Mouse (Mus musculus) kidney, postnatal 0 days (tissue): ENCODE results near the gene Fcer1g. TPM values are rescaled to one million over a fixed set of nuclear protein-coding genes. Genes with fewer than 3 reads are reported as not detected.

ENCODE experiments used
- ATAC-seq: fragments of 200-750 bp; cut with Nextera tagmentation; replicated peaks from 2 replicates; pipeline ENCODE4 v1.8.0; 2017; ENCODE audit warnings: low read depth, moderate number of reproducible peaks, moderate TSS enrichment, moderate library complexity; ENCODE audit not compliant: low FRiP score
- DNase-seq: peaks from one replicate; pipeline ENCODE4 v3.0.0-alpha.2; 2016; ENCODE audit warnings: low spot score
- H3K27ac ChIP-seq: fragments of 300-500 bp; sonication (generic); 2 replicates; pipeline ENCODE4 v1.5.1; 2014; ENCODE audit warnings: mild to moderate bottlenecking
- H3K27me3 ChIP-seq: fragments of 300-500 bp; sonication (generic); 2 replicates; pipeline ENCODE4 v1.6.1; 2014; ENCODE audit warnings: low read length, mixed read lengths; ENCODE audit not compliant: insufficient read depth
- H3K36me3 ChIP-seq: fragments of 300-500 bp; sonication (generic); 2 replicates; pipeline ENCODE4 v1.6.1; 2014; ENCODE audit warnings: low read length, mixed read lengths; ENCODE audit not compliant: insufficient read depth
- H3K4me1 ChIP-seq: fragments of 300-500 bp; sonication (generic); replicated peaks from 2 replicates; pipeline ENCODE4 v1.6.1; 2014; ENCODE audit warnings: antibody characterized with exemption, low read length, mixed read lengths; ENCODE audit not compliant: insufficient read depth
- H3K4me2 ChIP-seq: fragments of 300-500 bp; sonication (generic); 2 replicates; pipeline ENCODE4 v1.6.1; 2014; ENCODE audit warnings: mild to moderate bottlenecking, low read length, moderate library complexity, mixed read lengths
- H3K4me3 ChIP-seq: fragments of 300-500 bp; sonication (generic); replicated peaks from 2 replicates; pipeline ENCODE4 v1.5.1; 2014; ENCODE audit warnings: low read depth, low read length
- H3K9ac ChIP-seq: fragments of 300-500 bp; sonication (generic); 2 replicates; pipeline ENCODE4 v1.6.1; 2014; ENCODE audit warnings: low read depth, low read length
- H3K9me3 ChIP-seq: fragments of 300-500 bp; sonication (generic); replicated peaks from 2 replicates; pipeline ENCODE4 v1.6.1; 2016; ENCODE audit warnings: low read length, inconsistent platforms, mixed read lengths
- CTCF ChIP-seq: IDR thresholded peaks from 2 replicates; pipeline ENCODE4 v1.5.1; 2016; ENCODE audit warnings: antibody characterized with exemption, low read depth, mild to moderate bottlenecking, moderate library complexity
- WGBS: fragments of 180-500 bp; shearing (Covaris S2); extraction: QIAGEN DNeasy Blood & Tissue Kit; methylation state at CpG from one replicate; pipeline ENCODE4 v1.1.7; 2014; 5-methylcytosine and 5-hydroxymethylcytosine counted together
- polyA plus RNA-seq: library from polyadenylated mRNA; unstranded; fragments of >200 nt; fragmentation: Nextera tagmentation; extraction: Ambion mirVana; gene quantifications from 2 replicates; pipeline ENCODE4 v1.2.1, GENCODE M21; 2015

The Fcer1g gene
- polyA plus RNA-seq: 38.8 and 50.1 TPM in 2 replicates

DNA sequence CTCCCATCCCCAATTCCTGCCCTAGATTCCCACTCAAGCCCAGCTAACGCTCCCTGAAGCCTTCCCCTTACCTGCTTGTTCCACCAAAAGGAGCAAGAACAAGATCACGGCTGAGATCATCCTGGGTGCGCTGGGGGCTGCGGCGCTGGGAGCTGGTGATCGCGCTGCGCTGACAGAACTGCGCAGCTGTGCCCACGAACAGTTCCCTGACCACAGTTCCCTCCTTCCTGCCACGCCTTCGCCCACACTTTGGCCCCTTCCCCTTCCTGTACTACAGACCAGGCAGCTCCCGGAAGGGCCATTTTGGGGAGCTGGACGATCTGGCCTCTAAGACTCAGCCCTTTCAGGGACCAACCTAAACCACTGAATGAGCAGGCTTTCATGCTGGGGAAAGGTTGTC lies at the start of gene Fcer1g:
Gene Fcer1g, minus strand, starts transcription at position 240 of the 400 bp plus-strand sequence.
- ATAC-seq (no peak), DNase-seq (no peak)
- H3K9me3 ChIP-seq: no peaks in the 10 kb centered on the region
- peaks cover 49% of the 10 kb centered on the region for H3K36me3 ChIP-seq
- H3K4me2 ChIP-seq: no peak within 1 kb of the TSS
- no peak within 1 kb of the TSS for H3K9ac ChIP-seq
- no peak for TF ChIP-seq CTCF
- H3K4me1 ChIP-seq: 0 out of 2 replicates have a peak, but pooled peaks cover 3% of the 10 kb centered on the region
- 84% methylated on average over 14 of the region's 14 CpGs for WGBS
- H3K27me3 ChIP-seq: no peaks in the 10 kb centered on the region
- H3K4me3 ChIP-seq: no peak within 1 kb of the TSS
- peak within 1 kb of the TSS; percentile 50; the same call in 1 of the 2 replicates for H3K27ac ChIP-seq

DNA sequence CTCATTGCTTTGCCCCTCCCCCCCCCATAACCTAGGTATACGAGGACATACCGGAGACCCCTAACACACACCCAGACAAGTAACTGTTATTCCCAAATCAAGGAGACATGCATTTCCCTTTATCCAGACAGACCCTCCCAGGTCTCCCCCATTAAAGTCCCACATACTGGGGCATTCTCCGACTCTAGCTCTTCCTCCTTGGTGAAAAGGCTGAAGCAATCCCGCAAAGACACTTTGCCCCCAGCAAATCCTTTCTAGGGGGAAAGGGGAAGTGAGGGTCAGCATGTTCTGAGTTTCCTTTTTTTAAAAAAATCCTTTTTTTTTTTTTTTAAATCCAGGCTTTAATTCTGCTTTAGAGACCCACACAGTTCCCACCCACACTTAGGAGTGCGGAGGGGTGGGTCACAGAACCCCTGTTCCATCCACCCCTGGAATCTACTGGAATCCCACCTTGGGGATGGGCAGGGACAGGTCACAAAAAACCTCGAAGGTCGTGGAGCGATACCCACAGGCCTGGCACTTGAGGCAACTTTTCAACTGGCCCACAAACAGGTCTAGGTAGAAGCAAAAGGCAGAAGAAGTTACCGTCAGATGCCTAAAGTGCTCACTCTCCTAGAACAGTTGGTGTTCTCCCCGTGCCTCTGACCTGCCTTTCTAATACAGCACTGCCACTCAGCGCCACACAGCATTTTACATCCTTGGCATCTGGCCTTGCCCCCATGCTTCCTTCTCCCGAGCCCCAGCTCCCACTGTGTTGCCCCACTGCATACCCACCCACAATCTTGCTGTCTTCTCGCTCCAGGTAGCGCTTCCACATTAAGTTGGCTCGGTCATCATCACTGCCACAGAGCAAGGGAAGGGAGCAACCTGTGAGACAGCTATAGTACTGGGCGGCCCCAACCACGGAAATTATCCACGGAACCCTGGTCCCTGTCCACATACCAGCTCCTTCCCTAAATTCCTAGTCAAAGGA lies 49.3 kb upstream of the Fcer1g start:
- H3K4me2 ChIP-seq: no peak overlapping the region
- H3K36me3 ChIP-seq: peaks cover 7% of the 10 kb centered on the region; the same call in 1 of the 2 replicates
- H3K27me3 ChIP-seq: no peaks in the 10 kb centered on the region
- no peak overlapping the region for H3K27ac ChIP-seq
- WGBS: 93% methylated on average over 18 of the region's 18 CpGs
- no peak overlapping the region for H3K4me3 ChIP-seq
- H3K9me3 ChIP-seq: no peaks in the 10 kb centered on the region
- H3K4me1 ChIP-seq: peaks cover 11% of the 10 kb centered on the region; the same call in 1 of the 2 replicates
- DNase-seq: no peak
- TF ChIP-seq CTCF: no peak
- no peak for ATAC-seq
- no peak overlapping the region for H3K9ac ChIP-seq

DNA sequence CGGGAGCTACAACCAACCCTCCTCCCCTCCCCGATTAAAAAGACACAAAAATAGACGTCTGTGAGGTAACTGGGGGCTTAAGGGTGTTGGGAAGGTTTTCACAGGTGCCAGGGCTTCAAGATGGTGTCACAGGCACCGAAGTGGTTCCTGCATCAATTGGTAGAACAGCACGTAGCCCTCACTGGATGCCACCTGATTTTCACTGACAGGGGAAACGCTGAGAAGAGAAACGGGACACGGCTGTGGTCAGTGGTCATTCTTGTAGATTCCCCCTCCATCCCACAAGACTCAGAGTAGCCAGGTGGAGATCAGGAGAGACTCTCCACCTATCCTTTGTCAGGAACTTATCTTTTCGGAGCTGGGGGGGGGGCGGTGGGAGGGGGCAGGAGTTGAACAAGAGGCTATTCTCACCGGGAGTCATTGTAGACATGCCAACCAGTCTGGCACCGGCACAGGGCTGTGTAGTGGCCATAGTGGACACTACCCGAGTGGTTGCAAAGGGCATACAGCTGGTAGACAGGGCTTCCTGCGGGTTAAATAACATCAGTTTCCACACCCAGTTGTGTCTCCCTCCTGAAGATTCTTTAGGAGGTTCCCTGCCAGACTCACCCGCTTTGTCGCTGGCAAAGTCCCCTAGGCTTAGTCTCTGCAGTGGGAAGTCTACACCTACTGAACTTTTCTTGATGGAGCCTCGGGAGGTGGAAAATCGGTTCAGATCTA lies 48.1 kb upstream of the Fcer1g start:
- no peak for ATAC-seq
- H3K4me2 ChIP-seq: peak overlapping the region; percentile 65; the same call in 1 of the 2 replicates
- H3K27ac ChIP-seq: no peak overlapping the region
- DNase-seq: no peak
- peaks cover 16% of the 10 kb centered on the region; the same call in 1 of the 2 replicates for H3K36me3 ChIP-seq
- 81% methylated on average over 18 of the region's 18 CpGs for WGBS
- H3K9ac ChIP-seq: no peak overlapping the region; the same call in 1 of the 2 replicates
- no peak overlapping the region for H3K4me3 ChIP-seq
- no peaks in the 10 kb centered on the region for H3K27me3 ChIP-seq
- no peaks in the 10 kb centered on the region for H3K9me3 ChIP-seq
- peaks cover 11% of the 10 kb centered on the region; the same call in 1 of the 2 replicates for H3K4me1 ChIP-seq
- no peak for TF ChIP-seq CTCF

DNA sequence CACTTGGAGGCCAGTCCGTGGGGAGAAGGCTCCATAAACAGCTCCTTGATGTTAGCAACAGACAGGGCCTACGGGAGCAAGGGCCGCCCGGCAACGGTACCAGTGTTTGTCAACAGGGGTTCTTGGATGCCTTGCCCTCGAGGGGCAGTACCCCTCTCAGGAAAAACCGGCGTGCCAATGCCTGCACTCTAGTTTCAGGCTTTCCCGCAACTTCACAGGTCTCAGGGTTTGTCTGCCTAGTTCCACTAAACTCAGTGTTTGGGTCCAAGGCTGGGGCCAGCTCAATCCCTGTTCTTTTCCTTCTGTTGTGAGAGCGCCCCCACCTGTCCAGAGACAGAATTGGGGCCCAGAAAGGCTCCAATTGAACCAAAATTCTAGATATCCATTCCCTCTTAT lies 47.4 kb upstream of the Fcer1g start:
- DNase-seq: peak; percentile 90

DNA sequence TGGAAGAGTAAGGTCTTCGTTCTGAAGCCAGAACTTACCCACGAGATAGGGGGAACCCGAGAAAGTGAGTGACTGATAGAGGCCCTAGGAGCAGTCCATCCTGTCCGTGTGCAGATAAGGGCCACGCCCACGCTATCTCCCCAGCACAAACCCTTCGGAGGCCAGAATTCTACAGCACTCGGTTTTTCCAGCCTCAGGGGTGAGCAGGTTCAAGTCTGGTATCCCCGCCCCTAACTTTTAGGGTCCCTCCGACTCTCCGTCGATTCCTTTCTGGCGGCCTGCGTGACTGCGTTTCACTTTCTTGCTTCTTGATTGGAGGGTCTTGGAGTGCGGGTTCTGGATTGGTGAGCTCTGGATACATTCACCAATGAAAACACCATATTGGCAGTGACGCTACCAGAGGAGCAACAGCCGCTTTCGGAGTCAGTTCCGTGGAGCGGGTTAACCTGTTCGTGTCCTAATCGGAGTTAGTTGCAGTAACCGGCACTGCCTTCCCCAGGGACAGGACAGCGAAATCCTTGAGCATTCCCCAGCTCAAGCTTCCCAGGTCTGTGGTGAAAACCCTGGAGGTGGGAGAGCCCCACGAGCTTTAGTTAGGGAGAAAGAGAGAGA lies 46.9 kb upstream of the Fcer1g start, which contains the start of gene Ppox:
Gene Ppox, minus strand, starts transcription at position 271 of the 612 bp plus-strand sequence.
- H3K36me3 ChIP-seq: peaks cover 29% of the 10 kb centered on the region
- no peaks in the 10 kb centered on the region for H3K27me3 ChIP-seq
- H3K4me3 ChIP-seq: peak within 1 kb of the TSS; percentile 55
- peak within 1 kb of the TSS; percentile 68 for H3K9ac ChIP-seq
- under 1% methylated on average over 26 of the region's 26 CpGs for WGBS
- DNase-seq: peak; percentile 99
- peak; percentile 98 for ATAC-seq
- peak within 1 kb of the TSS; percentile 93 for H3K27ac ChIP-seq
- peaks cover 6% of the 10 kb centered on the region; the same call in 1 of the 2 replicates for H3K4me1 ChIP-seq
- peak within 1 kb of the TSS; percentile 74 for H3K4me2 ChIP-seq
- H3K9me3 ChIP-seq: no peaks in the 10 kb centered on the region
- TF ChIP-seq CTCF: no peak

More for the DNA sequence above, 47.4 kb upstream of the Fcer1g start:
- peak overlapping the region; percentile 55 for H3K4me3 ChIP-seq
- peak overlapping the region; percentile 68 for H3K9ac ChIP-seq
- under 1% methylated on average over 10 of the region's 10 CpGs for WGBS
- peaks cover 24% of the 10 kb centered on the region; the same call in 1 of the 2 replicates for H3K36me3 ChIP-seq
- peak overlapping the region; percentile 65 for H3K4me2 ChIP-seq
- H3K27me3 ChIP-seq: no peaks in the 10 kb centered on the region
- ATAC-seq: peak; percentile 51
- peaks cover 7% of the 10 kb centered on the region; the same call in 1 of the 2 replicates for H3K4me1 ChIP-seq
- H3K27ac ChIP-seq: peak overlapping the region; percentile 93
- no peaks in the 10 kb centered on the region for H3K9me3 ChIP-seq
- TF ChIP-seq CTCF: peak; percentile 79
